Mouse (Mus musculus) cerebellum, adult 9-11 months (tissue): ENCODE results near the gene Abhd17c.
"Not testable (repeated sequence)": the region's sequence is repeated elsewhere in the genome, so short reads cannot be mapped to it uniquely, and the experiment has no call there.

Source experiments
- DNase-seq: peaks from one replicate; pipeline ENCODE4 v3.0.0; 2022

Abhd17c gene

GRCm38 (mm10) chr7:84152374-84152773 lies 681 bp upstream of the Abhd17c start:
- peak; percentile 25 for DNase-seq

GRCm38 (mm10) chr7:84151960-84152334 lies 254 bp upstream of the Abhd17c start:
- DNase-seq, result peak; percentile 96

GRCm38 (mm10) chr7:84150361-84151000 lies 1.2 kb downstream of the Abhd17c start:
- no peak for DNase-seq

- DNase-seq, result no peak
Measured at GRCm38 (mm10) chr7:84149821-84150220, 1.9 kb downstream of the Abhd17c start.

- no peak for DNase-seq
Measured at GRCm38 (mm10) chr7:84148896-84149295, 2.8 kb downstream of the Abhd17c start.

- DNase-seq, result no peak
Measured at GRCm38 (mm10) chr7:84147746-84148145, 3.9 kb downstream of the Abhd17c start.

- DNase-seq, result no peak
Measured at GRCm38 (mm10) chr7:84145633-84146032, 6.1 kb downstream of the Abhd17c start.

GRCm38 (mm10) chr7:84142736-84143473 lies 8.8 kb downstream of the Abhd17c start:
- DNase-seq, result no peak

- no peak for DNase-seq
Measured at GRCm38 (mm10) chr7:84142196-84142595, 9.5 kb downstream of the Abhd17c start.

GRCm38 (mm10) chr7:84139566-84139965 lies 12.1 kb downstream of the Abhd17c start:
- DNase-seq, result no peak

- no peak for DNase-seq
Measured at GRCm38 (mm10) chr7:84138731-84139130, 13.0 kb downstream of the Abhd17c start.

- no peak for DNase-seq
Measured at GRCm38 (mm10) chr7:84137779-84138178, 13.9 kb downstream of the Abhd17c start.

GRCm38 (mm10) chr7:84135799-84136700 lies 15.6 kb downstream of the Abhd17c start:
- no peak for DNase-seq

GRCm38 (mm10) chr7:84132704-84133103 lies 19.0 kb downstream of the Abhd17c start:
- DNase-seq, result no peak

GRCm38 (mm10) chr7:84131736-84132135 lies 20.0 kb downstream of the Abhd17c start:
- DNase-seq, result no peak

- peak; percentile 24 for DNase-seq
Measured at GRCm38 (mm10) chr7:84128661-84129060, 23.0 kb downstream of the Abhd17c start.

GRCm38 (mm10) chr7:84125730-84126129 lies 26.0 kb downstream of the Abhd17c start:
- no peak for DNase-seq

- not testable (repeated sequence) for DNase-seq
Measured at GRCm38 (mm10) chr7:84123651-84124050, 28.0 kb downstream of the Abhd17c start.

GRCm38 (mm10) chr7:84121778-84122177 lies 29.9 kb downstream of the Abhd17c start:
- no peak for DNase-seq

- DNase-seq, result no peak
Measured at GRCm38 (mm10) chr7:84120142-84120760, 31.4 kb downstream of the Abhd17c start.

GRCm38 (mm10) chr7:84119216-84120105 lies 32.2 kb downstream of the Abhd17c start:
- DNase-seq, result no peak

GRCm38 (mm10) chr7:84117543-84118122 lies 34.1 kb downstream of the Abhd17c start:
- DNase-seq, result no peak
